Mouse (Mus musculus) CD4-positive naive resting alpha-beta T cell, adult 76 days (primary cell): Measurements from ENCODE around the gene Reps2. TPM values are rescaled to one million over a fixed set of nuclear protein-coding genes. Genes with fewer than 3 reads are reported as not detected.

Experiments used
- total RNA-seq: library from RNA; stranded (reverse); gene quantifications from one replicate; pipeline ENCODE4 v1.2.4, GENCODE M21; 2023

Reps2 gene
- not detected for total RNA-seq

GRCm38 (mm10) chrX:162643091-162643788, at the start of gene Reps2:
Gene Reps2, minus strand, starts transcription at chrX:162643649.

Other genes starting within 250 kb of the Reps2 start
- gene Rbbp7, start 116.8 kb upstream of the Reps2 start, total RNA-seq: 93.8 TPM
- 31.2 TPM for gene Txlng, start 185.8 kb upstream of the Reps2 start, total RNA-seq
- gene Syap1, start 244.8 kb upstream of the Reps2 start, total RNA-seq: 28.9 TPM